Mouse (Mus musculus) cerebellum, postnatal 14 days (tissue): ENCODE measurements around the gene Dop1b.
A peak's percentile ranks its signal among the peaks of the same experiment; 100 is the strongest.
"Not testable (repeated sequence)": the region's sequence is repeated elsewhere in the genome, so short reads cannot be mapped to it uniquely, and the experiment has no call there.

Experiments
- DNase-seq, 2 experiments: peaks; one replicate each; pipeline ENCODE4 v3.0.0; 2021; ENCODE audit warnings: mixed read lengths in 2 of 2

Dop1b gene

DNA sequence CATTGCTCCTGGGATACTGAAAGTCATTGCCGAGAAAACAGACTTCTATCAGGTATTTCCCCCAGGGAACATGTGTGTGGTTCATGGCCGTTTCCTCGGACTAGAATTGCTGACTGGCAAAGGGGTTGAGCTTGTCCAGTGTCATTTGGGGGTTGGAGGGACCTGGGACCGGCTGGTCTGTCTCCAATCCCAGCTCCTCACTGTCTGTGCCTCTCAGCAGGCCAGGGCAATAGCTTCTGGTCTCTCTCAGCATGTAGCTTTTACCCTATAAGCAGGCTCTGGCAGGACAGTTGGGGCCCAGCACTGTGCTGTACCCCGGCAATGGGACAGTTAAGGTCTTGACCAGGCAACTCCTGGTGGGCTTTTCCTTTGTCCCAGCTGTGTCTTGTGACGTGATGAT, 51.7 kb downstream of the Dop1b start:
- DNase-seq, result no peak

DNA sequence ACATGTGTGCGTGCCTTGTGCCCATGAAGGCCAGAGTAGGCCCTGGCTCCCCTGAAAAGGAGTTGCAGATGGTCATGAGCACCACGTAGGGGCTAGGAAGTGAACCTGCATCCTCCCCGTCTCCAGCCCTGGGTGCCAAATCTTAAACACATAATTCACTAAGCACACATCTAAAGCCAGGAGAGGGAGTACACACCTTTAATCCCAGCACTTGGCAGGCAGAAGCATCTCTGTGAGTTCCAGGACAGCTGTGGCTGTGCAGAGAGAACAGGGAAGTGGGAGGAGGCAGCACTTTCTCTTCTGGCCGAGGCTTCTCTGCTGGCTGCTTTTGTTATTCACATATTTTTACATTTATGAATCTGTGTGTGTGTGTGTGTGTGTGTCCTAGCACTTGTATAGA, 52.9 kb downstream of the Dop1b start:
- no peak for DNase-seq

DNA sequence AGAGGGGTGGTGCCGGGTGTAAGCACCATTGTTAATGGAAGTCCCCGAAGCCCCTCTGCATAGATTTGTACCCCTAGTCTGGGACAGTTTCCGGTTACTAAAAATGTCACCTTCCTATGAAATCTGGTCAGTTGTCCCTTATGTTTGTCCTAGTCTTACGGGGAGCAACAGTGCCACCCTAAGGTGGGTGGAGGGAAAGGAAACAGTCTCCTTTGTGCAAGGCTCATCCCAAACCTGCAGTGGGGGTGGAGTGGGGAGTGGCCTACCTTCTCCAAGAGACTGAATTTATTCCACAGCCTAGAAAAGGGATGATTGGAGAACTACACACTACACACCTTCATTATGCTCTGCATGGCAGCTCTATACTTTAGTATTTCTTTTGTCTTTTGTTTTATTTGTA, 55.3 kb downstream of the Dop1b start:
- peak; percentile 80 to 85 for DNase-seq

DNA sequence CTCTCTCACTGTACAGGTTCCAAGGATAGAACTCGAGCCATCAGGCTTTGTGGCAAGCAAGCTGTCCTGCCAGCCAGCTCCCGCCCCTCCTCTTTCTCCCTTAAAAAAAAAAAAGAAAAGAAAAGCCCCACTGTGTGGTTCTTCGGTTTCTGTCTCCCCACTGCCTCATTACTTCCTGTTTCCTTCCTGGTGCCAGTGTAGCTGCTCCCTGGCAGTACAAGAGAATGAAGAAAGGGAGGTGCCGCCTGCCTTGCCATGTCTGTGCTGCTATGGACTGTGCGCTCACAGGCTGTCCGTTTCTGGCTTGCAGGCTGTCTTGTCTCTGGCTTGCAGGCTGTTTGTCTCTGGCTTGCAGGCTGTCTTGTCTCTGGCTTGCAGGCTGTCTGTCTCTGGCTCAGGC, 55.8 kb downstream of the Dop1b start:
- no peak for DNase-seq

DNA sequence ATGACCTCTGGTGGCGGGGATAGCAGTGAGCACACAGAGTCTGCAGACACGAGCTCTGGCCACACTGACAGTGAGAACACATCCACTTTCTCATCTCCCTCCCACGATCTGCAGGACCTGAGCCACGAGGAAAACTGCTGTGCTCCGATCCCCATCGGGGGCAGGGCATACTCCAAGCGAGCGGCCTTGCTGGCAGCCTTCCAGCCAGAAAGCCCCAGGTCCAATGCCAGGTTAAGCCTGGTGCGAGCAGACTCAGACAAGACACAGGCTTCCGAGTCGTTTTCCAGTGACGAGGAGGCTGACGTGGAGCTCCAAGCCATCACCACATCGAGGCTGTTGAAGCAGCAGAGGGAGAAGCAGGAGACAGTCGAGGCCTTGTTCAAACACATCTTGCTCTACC, 57.9 kb downstream of the Dop1b start:
- peak; percentile 54 to 63 for DNase-seq

DNA sequence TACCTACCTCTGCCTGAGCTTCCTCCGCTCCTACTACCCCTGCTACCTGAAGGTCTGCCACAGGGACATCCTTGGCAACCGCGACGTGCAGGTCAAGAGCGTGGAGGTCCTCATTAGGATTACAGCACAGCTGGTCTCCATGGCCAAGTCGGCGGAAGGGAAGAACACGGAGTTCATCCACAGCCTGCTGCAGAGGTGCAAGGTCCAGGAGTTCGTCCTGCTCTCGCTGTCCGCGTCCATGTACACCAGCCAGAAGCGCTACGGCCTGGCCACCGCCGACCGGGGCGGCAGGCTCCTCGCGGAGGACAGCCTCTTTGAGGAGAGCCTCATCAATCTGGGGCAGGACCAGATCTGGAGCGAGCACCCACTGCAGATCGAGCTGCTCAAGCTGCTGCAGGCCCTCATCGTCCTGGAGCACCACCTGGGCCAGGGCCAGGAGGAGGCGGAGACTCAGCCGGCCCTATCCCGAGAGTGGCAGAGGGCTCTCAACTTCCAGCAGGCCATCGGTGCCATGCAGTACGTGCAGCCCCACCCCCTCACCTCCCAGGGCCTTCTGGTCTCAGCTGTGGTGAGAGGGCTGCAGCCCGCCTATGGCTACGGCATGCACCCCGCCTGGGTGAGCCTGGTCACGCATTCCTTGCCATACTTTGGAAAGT, 58.7 kb downstream of the Dop1b start:
- DNase-seq, result peak in 1 of 2 experiments; percentile 38

DNA sequence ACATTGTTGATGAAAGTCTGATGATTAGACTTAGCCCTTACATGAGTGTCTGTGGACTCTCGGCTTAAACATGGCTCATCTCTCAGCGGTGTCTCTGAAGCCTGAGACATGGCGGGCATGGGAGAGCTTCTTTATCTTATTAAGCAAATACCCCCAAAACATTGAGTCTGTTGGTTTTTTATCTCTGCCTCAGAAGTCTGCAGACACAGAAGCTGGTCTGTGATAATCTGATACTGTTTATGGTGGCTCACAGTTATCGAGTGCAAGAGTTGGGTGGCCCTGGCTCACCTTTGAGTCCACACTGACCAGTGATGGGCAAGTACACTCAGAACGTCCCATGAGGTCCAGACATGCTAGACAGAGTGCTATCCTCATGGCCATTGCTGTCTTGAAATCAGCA, 63.0 kb downstream of the Dop1b start:
- DNase-seq, result no peak

DNA sequence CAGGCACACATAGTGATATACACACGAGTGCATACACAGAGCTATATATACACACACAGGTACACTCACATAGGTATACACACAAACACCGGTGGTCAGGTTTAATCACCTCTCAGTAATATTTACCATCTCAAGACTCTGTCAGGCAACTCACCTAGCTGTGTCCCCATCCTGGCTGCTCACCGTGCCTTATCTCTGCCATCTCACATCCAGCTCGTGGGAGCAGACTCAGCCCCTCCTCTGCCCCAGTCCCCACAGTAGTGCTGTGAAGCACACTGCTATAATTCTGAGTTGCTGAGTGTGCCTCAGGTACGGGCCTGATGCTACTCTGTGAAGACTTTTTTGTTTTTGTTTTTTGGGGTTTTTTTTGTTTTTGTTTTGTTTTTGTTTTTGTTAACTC, 64.8 kb downstream of the Dop1b start:
- DNase-seq, result no peak

DNA sequence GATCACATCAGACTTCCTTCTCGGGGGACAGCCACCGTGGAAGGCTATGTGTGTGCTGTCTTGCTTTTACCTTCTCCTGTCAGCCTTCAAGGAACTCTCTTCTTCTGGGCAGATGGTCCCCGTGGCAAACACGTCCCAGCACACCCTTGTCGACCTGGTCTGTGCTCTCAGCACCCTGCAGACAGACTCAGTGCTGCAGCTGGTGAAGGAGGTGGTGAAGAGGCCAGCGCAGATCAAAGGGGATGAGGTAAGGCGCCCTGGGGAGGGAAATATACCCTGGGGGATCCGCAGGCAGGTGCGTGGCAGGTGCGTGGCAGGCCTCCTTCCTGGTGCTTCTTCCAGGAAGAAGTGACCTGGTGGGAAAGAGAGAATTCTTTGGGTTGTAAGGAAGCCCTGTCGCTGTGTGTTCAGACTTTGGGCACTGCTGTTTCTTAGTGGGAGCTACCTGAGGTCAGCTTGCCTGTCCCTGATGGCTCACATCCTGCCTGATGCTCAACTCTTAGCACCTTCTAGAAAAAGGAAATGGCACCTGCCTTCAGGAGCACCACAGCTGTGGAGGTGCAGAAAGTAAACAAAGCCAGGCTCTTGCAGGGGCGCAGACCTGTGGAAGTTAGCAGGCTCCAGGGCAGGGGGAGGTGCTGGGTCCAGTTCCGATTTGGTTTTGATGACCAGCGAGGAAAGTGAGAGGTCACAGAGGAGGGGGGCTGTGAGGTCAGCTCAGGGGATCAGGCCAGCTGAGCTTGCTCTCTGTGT, 65.7 kb downstream of the Dop1b start:
- no peak for DNase-seq

DNA sequence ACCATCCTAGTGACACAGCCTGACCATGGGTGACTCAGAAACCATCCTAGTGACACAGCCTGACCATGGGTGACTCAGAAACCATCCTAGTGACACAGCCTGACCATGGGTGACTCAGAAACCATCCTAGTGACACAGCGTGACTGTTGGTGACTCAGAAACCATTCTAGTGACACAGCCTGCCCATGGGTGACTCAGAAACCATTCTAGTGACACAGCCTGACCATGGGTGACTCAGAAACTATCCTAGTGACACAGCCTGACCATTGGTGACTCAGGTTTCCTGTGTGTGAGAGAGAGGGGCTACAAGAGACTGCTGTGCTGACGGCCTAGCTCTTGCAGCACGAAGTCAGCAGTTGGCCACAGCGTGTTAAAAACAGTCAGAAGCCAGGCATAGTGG, 66.7 kb downstream of the Dop1b start:
- DNase-seq, result not testable (repeated sequence)

DNA sequence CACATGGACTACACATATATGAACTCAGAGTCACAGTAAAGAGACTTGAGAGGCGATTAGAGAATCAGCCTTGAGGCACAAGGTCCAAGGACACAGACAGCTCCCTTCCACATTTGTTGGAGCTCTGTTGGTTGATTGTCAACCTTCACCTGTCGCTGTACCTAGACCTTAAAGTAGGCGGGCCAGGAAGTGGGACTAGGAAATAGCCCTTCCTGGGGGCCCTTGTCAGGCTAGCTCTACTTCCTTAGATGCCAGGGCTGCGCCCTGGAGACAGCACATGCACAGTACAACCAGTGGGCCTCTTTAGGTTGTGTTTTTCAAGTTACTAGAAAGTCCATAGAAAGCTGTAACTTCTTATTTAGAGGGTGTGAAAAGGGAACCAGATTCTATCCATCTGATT, 67.8 kb downstream of the Dop1b start:
- no peak for DNase-seq

DNA sequence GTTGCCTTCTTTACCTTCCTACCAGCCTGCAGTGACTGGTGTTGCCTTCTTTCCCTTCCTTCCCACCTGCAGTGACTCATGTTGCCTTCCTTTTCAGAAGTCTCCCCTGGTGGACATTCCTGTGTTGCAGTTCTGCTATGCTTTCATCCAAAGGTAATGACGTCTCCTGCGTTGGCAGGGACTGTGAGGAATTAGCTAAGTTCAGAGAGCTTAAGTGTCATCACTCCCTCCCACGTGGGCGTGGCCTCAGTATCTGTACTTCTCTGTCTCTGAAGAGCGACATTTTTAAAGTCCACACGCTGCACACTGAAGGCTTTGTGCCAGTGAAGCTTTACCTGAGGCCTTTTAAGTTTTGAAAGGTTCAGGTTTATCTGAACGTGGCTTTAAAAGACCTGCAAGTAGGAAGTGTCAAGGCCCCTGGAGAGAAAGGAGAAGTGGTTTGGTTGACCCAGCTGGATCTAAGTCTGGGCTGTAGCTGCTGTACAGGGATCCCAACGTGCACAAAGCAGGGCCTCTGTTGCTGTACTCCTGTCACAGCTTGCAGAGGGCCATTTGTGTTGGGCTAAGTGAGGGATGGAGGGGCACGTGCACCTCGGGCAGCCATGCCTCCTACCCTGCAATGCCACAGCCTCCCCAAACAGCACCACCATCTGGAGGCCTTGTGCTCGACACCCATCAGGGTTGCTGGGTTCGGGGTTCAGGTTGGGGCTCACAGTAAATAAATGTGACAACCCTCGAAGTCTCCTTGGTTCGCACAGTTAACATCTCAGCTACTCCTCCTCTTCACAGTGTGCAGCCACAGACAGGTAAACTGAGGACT, 69.2 kb downstream of the Dop1b start:
- no peak for DNase-seq

DNA sequence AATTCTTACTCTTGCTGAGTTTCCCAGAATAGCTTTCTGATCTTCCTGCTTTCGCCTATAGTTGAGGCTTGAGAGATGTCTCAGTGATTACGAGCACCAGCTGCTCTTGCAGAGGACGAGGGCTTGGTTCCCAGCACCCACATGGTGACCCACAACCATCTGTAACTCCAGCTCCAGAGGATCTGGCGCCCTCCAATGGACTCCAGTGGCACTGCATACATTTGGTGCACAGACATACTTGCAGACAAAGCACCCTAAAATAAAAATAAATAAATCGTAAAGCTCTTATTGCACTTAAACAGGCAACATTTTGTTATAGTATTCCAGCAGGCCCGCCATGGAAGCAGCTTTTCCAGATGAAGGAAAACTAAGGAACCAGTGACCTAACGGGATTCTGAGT, 72.5 kb downstream of the Dop1b start:
- DNase-seq, result no peak

DNA sequence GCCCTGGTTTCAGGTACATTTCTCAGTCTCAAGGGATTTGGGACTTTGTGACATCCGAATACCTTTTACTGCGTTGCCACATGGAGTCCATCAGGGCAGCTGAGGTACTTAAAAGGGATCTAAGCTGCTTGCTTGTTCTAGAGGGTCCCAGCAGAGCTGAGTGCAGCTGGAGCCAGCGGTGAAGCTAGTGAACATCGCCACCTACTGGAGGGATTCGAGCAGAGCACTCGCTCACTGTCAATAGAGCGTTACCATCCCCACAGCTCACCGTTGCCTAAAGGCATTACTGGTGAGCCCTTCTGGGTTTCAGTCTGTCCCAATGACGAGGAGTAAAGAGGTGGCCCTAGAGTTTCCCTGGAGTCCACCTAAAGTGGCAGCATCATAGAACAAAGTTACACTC, 74.1 kb downstream of the Dop1b start:
- DNase-seq, result peak; percentile 71 to 83

DNA sequence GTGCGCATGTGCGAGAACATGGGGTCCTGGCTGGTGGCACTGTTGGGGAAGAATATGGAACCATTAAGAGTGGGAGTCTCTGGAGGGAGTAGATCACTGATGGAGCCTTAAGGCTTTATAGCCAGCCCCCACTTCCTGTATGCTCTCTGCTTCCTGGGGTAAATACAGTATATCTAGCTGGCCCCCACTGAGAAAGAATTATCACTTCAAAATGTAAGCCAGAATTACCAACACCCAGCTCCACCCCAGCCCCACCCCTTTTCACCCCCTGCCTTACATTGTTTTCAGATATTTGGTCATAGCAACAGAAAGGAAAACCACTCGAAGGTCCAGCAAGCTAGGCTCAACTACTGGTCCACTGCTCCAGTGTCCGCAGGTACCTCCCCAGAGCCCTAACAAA, 76.7 kb downstream of the Dop1b start:
- no peak for DNase-seq

DNA sequence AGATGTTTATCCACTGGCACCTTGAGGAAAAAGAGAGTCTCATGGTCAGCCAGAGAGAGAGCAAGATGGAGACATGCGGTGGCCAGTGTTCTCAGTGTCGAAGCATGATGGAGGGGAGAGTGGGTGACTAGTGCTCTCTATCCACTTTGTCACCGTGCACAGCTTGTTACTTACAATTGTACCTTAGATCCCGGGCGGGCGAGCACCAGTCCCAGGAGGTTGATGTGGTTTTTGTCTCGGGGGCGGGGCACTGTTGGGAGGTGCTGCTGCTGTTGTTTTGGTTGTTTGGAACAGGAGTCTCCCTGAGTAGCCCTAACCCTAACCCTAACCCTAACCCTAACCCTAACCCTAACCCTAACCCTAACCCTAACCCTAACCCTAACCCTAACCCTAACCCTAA, 77.2 kb downstream of the Dop1b start:
- no peak for DNase-seq

DNA sequence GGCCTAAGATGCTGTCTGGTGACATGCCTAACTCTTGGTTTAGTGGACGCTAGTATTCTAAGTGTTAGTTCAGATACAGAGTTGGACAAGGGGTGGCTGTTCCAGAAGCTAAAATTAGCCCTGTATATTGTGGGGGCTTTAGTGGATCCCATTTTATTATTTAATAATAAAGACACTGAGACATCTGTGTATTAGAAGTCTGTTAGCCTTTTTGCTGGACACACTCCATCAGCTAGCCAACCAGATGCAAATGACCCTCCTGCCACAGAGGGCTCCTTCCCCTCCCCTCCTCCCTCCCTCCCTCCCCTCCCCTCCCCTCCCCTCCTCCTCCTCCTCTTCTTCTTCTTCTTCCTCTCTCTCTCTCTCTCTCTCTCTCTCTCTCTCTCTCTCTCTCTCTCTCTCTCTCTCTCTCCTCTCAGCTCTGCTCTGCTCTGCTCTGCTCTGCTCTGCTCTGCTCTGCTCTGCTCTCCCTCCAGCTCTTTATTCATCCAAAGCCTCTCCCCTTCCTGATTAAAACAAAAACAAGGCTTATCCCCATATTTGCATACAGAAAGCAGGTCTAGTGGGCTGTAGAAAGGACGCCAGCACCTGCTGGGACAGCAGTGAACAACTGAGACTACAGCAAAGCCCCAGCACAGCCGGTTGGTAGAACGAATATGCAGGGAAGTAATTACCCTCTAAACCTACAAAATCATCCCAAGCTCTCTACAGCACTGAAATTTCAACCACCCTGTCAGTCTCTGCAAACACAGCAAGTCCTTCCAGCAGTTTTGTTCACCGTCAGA, 78.5 kb downstream of the Dop1b start:
- DNase-seq, result no peak

DNA sequence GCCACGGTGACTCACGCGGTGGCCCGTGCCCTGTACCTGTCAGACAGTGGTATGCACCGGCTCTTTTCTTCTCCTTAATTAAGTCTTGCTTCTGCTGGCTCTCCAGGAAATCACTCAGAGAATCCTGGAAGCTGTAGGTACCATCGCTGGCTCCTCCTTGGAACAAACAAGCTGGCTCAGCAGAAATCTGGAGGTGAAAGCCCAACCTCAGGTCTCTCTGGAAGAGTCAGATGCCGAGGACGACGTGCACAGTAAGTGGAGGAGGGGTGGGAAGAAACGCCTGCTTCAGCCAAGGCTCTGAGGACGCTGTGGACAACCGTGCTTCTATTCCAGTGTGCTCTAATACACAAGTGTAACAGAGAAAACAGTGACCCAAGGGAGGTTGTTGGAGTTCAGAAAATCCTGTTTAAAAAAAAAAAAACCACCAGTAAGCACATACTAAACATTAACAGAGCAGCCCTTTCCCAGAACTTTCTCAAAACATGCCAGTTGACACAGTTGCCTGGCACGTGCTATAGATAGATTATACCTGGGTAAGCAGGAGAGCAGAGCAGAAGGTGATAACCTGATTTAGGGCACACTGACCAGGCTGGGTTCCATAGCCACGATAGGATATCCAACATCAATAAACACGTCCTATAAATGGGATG, 81.4 kb downstream of the Dop1b start:
- DNase-seq, result no peak

DNA sequence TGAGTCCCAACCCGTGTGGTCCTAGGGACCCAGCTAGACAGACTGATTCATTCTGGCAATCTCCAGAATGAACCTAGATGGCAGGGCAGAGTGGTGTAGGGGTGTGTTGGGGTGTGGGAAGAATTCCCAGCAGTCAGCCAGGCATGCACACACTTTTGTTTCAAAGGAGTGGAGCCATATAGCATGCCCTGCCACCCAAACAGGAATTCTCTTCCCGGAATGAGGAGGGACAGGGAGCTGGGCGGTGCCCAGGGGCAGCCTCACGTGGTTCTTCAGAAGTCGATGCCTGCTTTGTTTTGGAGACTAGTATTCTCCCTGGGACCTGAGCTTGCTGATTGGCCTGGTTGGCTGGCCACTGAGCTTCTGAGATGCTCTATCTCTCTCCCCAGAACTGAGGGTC, 83.1 kb downstream of the Dop1b start:
- DNase-seq, result no peak

DNA sequence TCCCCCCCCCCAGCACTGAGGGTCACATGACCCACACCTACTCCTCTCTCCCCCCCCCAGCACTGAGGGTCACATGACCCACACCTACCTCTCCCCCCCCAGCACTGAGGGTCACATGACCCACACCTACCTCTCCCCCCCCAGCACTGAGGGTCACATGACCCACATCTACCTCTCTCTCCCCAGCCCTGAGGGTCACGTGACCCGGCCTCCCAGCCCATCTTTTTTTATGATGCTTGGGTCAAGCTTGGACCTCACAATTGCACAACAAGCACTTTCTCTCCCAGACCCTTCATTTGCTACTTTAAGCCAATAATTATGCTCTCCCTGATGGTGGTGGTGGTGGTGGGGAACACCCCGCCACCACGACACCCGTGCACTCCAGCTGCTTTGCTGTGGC, 83.7 kb downstream of the Dop1b start:
- no peak for DNase-seq

DNA sequence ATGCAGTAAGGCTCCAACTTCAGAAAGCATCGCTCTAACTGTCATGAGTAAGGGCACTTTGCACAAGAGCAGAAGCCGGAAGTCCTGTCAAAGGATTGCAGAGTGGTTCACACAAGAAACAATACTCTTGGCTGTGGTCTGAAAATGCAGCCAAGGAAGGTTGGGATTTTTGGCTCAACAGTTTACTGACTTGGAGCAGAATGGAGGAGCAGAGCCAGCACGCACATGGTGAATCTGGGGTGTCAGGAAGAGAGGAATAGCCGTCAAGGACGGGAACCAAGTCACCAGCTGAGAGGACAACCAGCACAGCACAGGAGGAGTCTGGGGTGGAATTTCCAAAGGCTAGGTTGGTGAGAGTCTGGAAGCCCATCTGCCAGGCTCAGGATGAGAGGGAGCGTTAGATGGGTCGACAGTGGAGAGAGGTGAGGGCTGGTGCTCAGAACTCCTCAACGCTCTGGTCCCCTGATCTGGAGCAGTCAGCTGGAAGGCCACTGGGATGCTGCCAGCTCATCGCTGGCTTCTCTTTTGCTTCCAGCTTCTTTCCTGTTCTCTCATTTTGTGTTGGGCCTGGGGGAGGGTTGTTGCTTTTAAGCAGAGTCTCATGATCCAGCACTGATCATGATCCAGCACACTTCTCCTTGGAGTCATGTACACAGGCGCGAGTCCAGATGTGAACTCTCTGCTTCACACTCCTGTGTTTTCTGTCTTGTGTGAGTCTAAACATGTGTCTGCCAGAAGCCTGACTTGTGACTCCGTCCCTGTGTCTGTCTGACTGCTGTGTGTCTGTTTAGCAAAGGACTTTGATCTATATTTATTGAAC, 85.5 kb downstream of the Dop1b start:
- DNase-seq, result peak; percentile 76 to 83
